ENCODE assay signal across 8 mouse cellular contexts in genomic region chr11:97619391-97619795, GRCm38 (mm10). TPM values are rescaled to one million over a fixed set of nuclear protein-coding genes. Genes with fewer than 3 reads are reported as not detected.
DNase-seq lines count a peak whose midpoint lies in the region; ATAC-seq and TF ChIP-seq lines count a peak whose summit lies in the region.

No protein-coding gene starts in this region.

- 45% methylated on average over 5 of the region's 5 CpGs for WGBS in bone marrow, adult 2 months
- 24% methylated on average over 5 of the region's 5 CpGs for WGBS in forebrain, postnatal 0 days
- 61% methylated on average over 5 of the region's 5 CpGs for WGBS in kidney, postnatal 0 days

- no peak for TF ChIP-seq POLR2A in bone marrow, adult 2 months (IDR thresholded peaks at IDR 0.05; ENCODE audit: borderline replicate concordance, control insufficient read depth, low read depth, low read length)

- no peak overlapping the region for H3K9ac ChIP-seq in forebrain, postnatal 0 days
- no peak overlapping the region for H3K9ac ChIP-seq in kidney, postnatal 0 days (ENCODE audit: low read depth, low read length)

- TF ChIP-seq CTCF in bone marrow, adult 2 months (IDR thresholded peaks at IDR 0.05; ENCODE audit: control insufficient read depth, insufficient read depth, low read length): peak; percentile 31; the same call in 1 of the 2 replicates
- TF ChIP-seq CTCF in forebrain, postnatal 0 days (IDR thresholded peaks at IDR 0.05; ENCODE audit: low read depth): peak; percentile 73
- peak; percentile 77 for TF ChIP-seq CTCF in kidney, postnatal 0 days (IDR thresholded peaks at IDR 0.05; ENCODE audit: low read depth)

- H3K27ac ChIP-seq in bone marrow, adult 2 months (ENCODE audit: control insufficient read depth, insufficient read depth, low read depth, low read length, poor library complexity): no peak overlapping the region
- no peak overlapping the region for H3K27ac ChIP-seq in forebrain, postnatal 0 days (ENCODE audit: low read depth, low read length)
- H3K27ac ChIP-seq in kidney, postnatal 0 days: no peak overlapping the region

- H3K36me3 ChIP-seq in forebrain, postnatal 0 days (ENCODE audit: insufficient read depth): no peaks in the 10 kb centered on the region
- H3K36me3 ChIP-seq in kidney, postnatal 0 days (ENCODE audit: insufficient read depth, low read length): no peaks in the 10 kb centered on the region

- no peaks in the 10 kb centered on the region for H3K27me3 ChIP-seq in forebrain, postnatal 0 days (ENCODE audit: insufficient read depth, low read length)
- peaks cover 4% of the 10 kb centered on the region; the same call in 1 of the 2 replicates for H3K27me3 ChIP-seq in kidney, postnatal 0 days (ENCODE audit: insufficient read depth, low read length)

- ATAC-seq in forebrain, postnatal 0 days: peak; percentile 75
- ATAC-seq in kidney, postnatal 0 days (replicated peaks; ENCODE audit: low FRiP score, low read depth): peak; percentile 50

- H3K4me2 ChIP-seq in forebrain, postnatal 0 days (ENCODE audit: low read depth): no peak overlapping the region
- H3K4me2 ChIP-seq in kidney, postnatal 0 days (ENCODE audit: low read length): no peak overlapping the region

- no peaks in the 10 kb centered on the region for H3K4me1 ChIP-seq in bone marrow, adult 2 months (ENCODE audit: control insufficient read depth, insufficient read depth, low read length)
- no peaks in the 10 kb centered on the region for H3K4me1 ChIP-seq in forebrain, postnatal 0 days (ENCODE audit: insufficient read depth)
- H3K4me1 ChIP-seq in kidney, postnatal 0 days (replicated peaks; ENCODE audit: insufficient read depth, low read length): no peaks in the 10 kb centered on the region; the same call in 1 of the 2 replicates

- H3K4me3 ChIP-seq in bone marrow, adult 2 months (replicated peaks; ENCODE audit: control insufficient read depth, low read depth, low read length): no peak overlapping the region
- H3K4me3 ChIP-seq in forebrain, postnatal 0 days (ENCODE audit: low read depth, low read length): no peak overlapping the region
- H3K4me3 ChIP-seq in kidney, postnatal 0 days (replicated peaks; ENCODE audit: low read depth, low read length): no peak overlapping the region

- peak; percentile 95 for DNase-seq in heart, adult 11 months
- no peak for DNase-seq in heart, adult 8-10 months (ENCODE audit: low spot score)
- peak; percentile 43 for DNase-seq in 3T3-L1 (ENCODE audit: low read depth, low spot score)
- peak; percentile 81 for DNase-seq in forebrain, postnatal 0 days
- peak; percentile 75 for DNase-seq in kidney, postnatal 0 days (ENCODE audit: low spot score)
- peak; percentile 82 for DNase-seq in lung, postnatal 14 days
- DNase-seq in testis, postnatal 10 days (ENCODE audit: low spot score): peak; percentile 83

- H3K9me3 ChIP-seq in forebrain, postnatal 0 days (ENCODE audit: low read length): no peaks in the 10 kb centered on the region
- H3K9me3 ChIP-seq in kidney, postnatal 0 days (replicated peaks; ENCODE audit: low read length): no peaks in the 10 kb centered on the region

RNA-seq across cellular contexts. Expression of gene Epop, which starts 10.1 kb away (rescaled TPM):
- 1 to 10 TPM in 3 of 4 experiments, under 1 TPM in 1; 0.92 to 1.7 (median 1.2) TPM for total RNA-seq in heart, adult 8-10 months (2022)
- polyA plus RNA-seq in bone marrow, adult 2 months (2011; ENCODE audit: insufficient read depth, insufficient read length, low replicate concordance, missing spikeins): 0.41 and 6.1 TPM in 2 replicates
- total RNA-seq in forebrain, postnatal 0 days (2014; rRNA removed): 5.0 and 6.8 TPM in 2 replicates
- polyA plus RNA-seq in forebrain, postnatal 0 days (2015; fragmentation: Nextera tagmentation; extraction: Ambion mirVana): 3.6 and 4.1 TPM in 2 replicates
- 2.9 and 4.1 TPM in 2 replicates for polyA plus RNA-seq in kidney, postnatal 0 days (2015; fragmentation: Nextera tagmentation; extraction: Ambion mirVana)

RNA-seq across cellular contexts. Expression of gene Srcin1, which starts 43.4 kb away (rescaled TPM):
- under 1 TPM; 0.06 to 0.75 (median 0.18) TPM for total RNA-seq in heart, adult 8-10 months (2022)
- polyA plus RNA-seq in bone marrow, adult 2 months (2011; ENCODE audit: insufficient read depth, insufficient read length, low replicate concordance, missing spikeins): 0.23 and 0.57 TPM in 2 replicates
- total RNA-seq in forebrain, postnatal 0 days (2014; rRNA removed): 50.1 and 70.7 TPM in 2 replicates
- 8.9 and 12.0 TPM in 2 replicates for polyA plus RNA-seq in forebrain, postnatal 0 days (2015; fragmentation: Nextera tagmentation; extraction: Ambion mirVana)
- 0.59 and 0.70 TPM in 2 replicates for polyA plus RNA-seq in kidney, postnatal 0 days (2015; fragmentation: Nextera tagmentation; extraction: Ambion mirVana)

RNA-seq across cellular contexts. Expression of gene Mllt6, which starts 43.8 kb away (rescaled TPM):
- total RNA-seq in heart, adult 8-10 months (2022): 10 to 100 TPM; 68.8 to 84.0 (median 69.8) TPM
- 13.0 and 23.7 TPM in 2 replicates for polyA plus RNA-seq in bone marrow, adult 2 months (2011; ENCODE audit: insufficient read depth, insufficient read length, low replicate concordance, missing spikeins)
- 42.2 and 48.1 TPM in 2 replicates for total RNA-seq in forebrain, postnatal 0 days (2014; rRNA removed)
- polyA plus RNA-seq in forebrain, postnatal 0 days (2015; fragmentation: Nextera tagmentation; extraction: Ambion mirVana): 1.7 TPM in 2 replicates
- polyA plus RNA-seq in kidney, postnatal 0 days (2015; fragmentation: Nextera tagmentation; extraction: Ambion mirVana): 2.3 TPM in 2 replicates
